1 mouse cellular context compared by ENCODE assay signal in the genomic region with DNA sequence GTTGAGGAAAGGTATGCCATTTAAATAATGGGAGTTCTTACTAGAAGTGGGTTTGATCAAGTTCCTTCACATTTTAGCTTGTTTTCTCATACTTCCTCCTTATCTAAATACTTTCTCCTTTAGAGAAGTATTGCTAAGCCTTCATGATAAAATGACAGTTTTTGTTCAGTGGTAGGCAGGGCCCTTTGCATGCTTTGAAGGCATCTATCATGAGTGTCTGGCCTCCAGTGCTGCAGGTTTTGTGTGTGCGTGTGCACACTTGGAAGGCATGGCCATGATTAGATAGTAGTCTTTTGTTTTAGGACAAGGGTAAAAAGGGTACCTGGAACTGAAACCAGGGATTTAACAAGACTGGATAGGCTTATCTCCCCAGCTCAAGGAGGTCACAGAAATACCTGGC.
TF ChIP-seq lines count a peak whose summit lies in the region.

No protein-coding gene starts in this region.

TF ChIP-seq in MEL, 35 proteins besides CTCF, POLR2A, EP300 and RAD21 (continued from another document):
- TF ChIP-seq BHLHE40 (IDR thresholded peaks at IDR 0.05; ENCODE audit: borderline replicate concordance, low read depth, low read length): no peak
- no peak for TF ChIP-seq NELFE (IDR thresholded peaks at IDR 0.05; ENCODE audit: low read depth, low read length)
- TF ChIP-seq E2F4 (IDR thresholded peaks at IDR 0.05; ENCODE audit: borderline replicate concordance, low read depth, low read length): no peak
- TF ChIP-seq TBP (IDR thresholded peaks at IDR 0.05; ENCODE audit: low read depth, low read length): no peak; the same call in 1 of the 2 replicates
- no peak for TF ChIP-seq MAZ (IDR thresholded peaks at IDR 0.05; ENCODE audit: low read depth, low read length)
- peak; percentile 22; the same call in 1 of the 2 replicates for TF ChIP-seq GATA1 (IDR thresholded peaks at IDR 0.05; ENCODE audit: low read depth, low read length)
- peak; percentile 75 for TF ChIP-seq MAX (IDR thresholded peaks at IDR 0.05; ENCODE audit: low read length)
- no peak for TF ChIP-seq HCFC1 (IDR thresholded peaks at IDR 0.05; ENCODE audit: low read depth, low read length)
- no peak for TF ChIP-seq SMC3 (IDR thresholded peaks at IDR 0.05; ENCODE audit: low read depth, low read length)
- TF ChIP-seq MXI1 (IDR thresholded peaks at IDR 0.05; ENCODE audit: low read depth, low read length): peak; percentile 88
- no peak for TF ChIP-seq GABPA (IDR thresholded peaks at IDR 0.05; ENCODE audit: low read depth, low read length)
- no peak for TF ChIP-seq UBTF (IDR thresholded peaks at IDR 0.05; ENCODE audit: borderline replicate concordance, insufficient read depth, low read depth, low read length)
- no peak; the same call in 1 of the 2 replicates for TF ChIP-seq POLR2AphosphoS2 (IDR thresholded peaks at IDR 0.05; ENCODE audit: low read length)
- no peak for TF ChIP-seq MYB (IDR thresholded peaks at IDR 0.05; ENCODE audit: low read depth, low read length)
- TF ChIP-seq MAFK (IDR thresholded peaks at IDR 0.05; ENCODE audit: borderline replicate concordance, low read depth, low read length): no peak
- peak; percentile 13; the same call in 1 of the 2 replicates for TF ChIP-seq RCOR1 (IDR thresholded peaks at IDR 0.05; ENCODE audit: low read depth, low read length)
- TF ChIP-seq ZNF384 (IDR thresholded peaks at IDR 0.05; ENCODE audit: low read depth, low read length): 0 out of 2 replicates have a peak, but pooled peaks have one; percentile 29
- TF ChIP-seq JUND (IDR thresholded peaks at IDR 0.05; ENCODE audit: low read depth, low read length): no peak
- no peak for TF ChIP-seq USF2 (IDR thresholded peaks at IDR 0.05; ENCODE audit: borderline replicate concordance in 1 of 2, insufficient read depth in 1 of 2, low read depth in 1 of 2, low read length in 2 of 2)
- TF ChIP-seq CHD1 (IDR thresholded peaks at IDR 0.05; ENCODE audit: low read depth, low read length): no peak; the same call in 1 of the 2 replicates
- TF ChIP-seq SIN3A (IDR thresholded peaks at IDR 0.05; ENCODE audit: low read length): peak; percentile 86
- peak; percentile 54; the same call in 1 of the 2 replicates for TF ChIP-seq ETS1 (IDR thresholded peaks at IDR 0.05; ENCODE audit: low read depth, low read length)
- TF ChIP-seq ZMIZ1 (IDR thresholded peaks at IDR 0.05; ENCODE audit: low read depth, low read length): no peak
- TF ChIP-seq MEF2A (IDR thresholded peaks at IDR 0.05; ENCODE audit: extremely low read depth, insufficient replicate concordance, low read depth, low read length, poor library complexity, severe bottlenecking): no peak
- TF ChIP-seq ZKSCAN1 (IDR thresholded peaks at IDR 0.05; ENCODE audit: low read depth, low read length): 0 out of 2 replicates have a peak, but pooled peaks have one; percentile 38
- no peak; the same call in none of the 2 replicates for TF ChIP-seq TAL1 (IDR thresholded peaks at IDR 0.05; ENCODE audit: low read length)
- TF ChIP-seq TCF12 (IDR thresholded peaks at IDR 0.05; ENCODE audit: low read depth, low read length): peak; percentile 27; the same call in 1 of the 2 replicates
- TF ChIP-seq ELF1 (IDR thresholded peaks at IDR 0.05; ENCODE audit: low read depth, low read length): no peak
- TF ChIP-seq NRF1 (IDR thresholded peaks at IDR 0.05; ENCODE audit: insufficient read depth, low read depth, low read length, poor library complexity, severe bottlenecking): no peak
